Mouse (Mus musculus) lung, embryonic 16.5 days (tissue): ENCODE results near the gene Pfpl. TPM values are rescaled to one million over a fixed set of nuclear protein-coding genes. Genes with fewer than 3 reads are reported as not detected.

Experiments used
- ATAC-seq: fragments of 200-750 bp; cut with Nextera tagmentation; 2 replicates; pipeline ENCODE4 v1.8.0; 2017; ENCODE audit warnings: low read depth, mild to moderate bottlenecking, moderate library complexity
- H3K27ac ChIP-seq: fragments of 300-500 bp; sonication (generic); 2 replicates; pipeline ENCODE4 v1.5.1; 2014; ENCODE audit warnings: mild to moderate bottlenecking, control low read depth, low read length
- H3K27me3 ChIP-seq: fragments of 300-500 bp; sonication (generic); 2 replicates; pipeline ENCODE4 v1.6.1; 2014; ENCODE audit warnings: low read depth, low read length, mixed read lengths; ENCODE audit not compliant: control insufficient read depth, insufficient read depth
- H3K36me3 ChIP-seq: fragments of 300-500 bp; sonication (generic); 2 replicates; pipeline ENCODE4 v1.6.1; 2014; ENCODE audit warnings: low read length; ENCODE audit not compliant: control insufficient read depth, insufficient read depth
- H3K4me1 ChIP-seq: fragments of 300-500 bp; sonication (generic); replicated peaks from 2 replicates; pipeline ENCODE4 v1.6.1; 2014; ENCODE audit warnings: low read length, mixed read lengths; ENCODE audit not compliant: control insufficient read depth, insufficient read depth
- H3K4me2 ChIP-seq: fragments of 300-500 bp; sonication (generic); 2 replicates; pipeline ENCODE4 v1.6.1; 2014; ENCODE audit warnings: low read depth, low read length, control low read depth
- H3K4me3 ChIP-seq: fragments of 300-500 bp; sonication (generic); 2 replicates; pipeline ENCODE4 v1.5.1; 2014; ENCODE audit warnings: mild to moderate bottlenecking, low read length, control low read depth
- H3K9ac ChIP-seq: fragments of 300-500 bp; sonication (generic); 2 replicates; pipeline ENCODE4 v1.6.1; 2014; ENCODE audit warnings: low read length, control low read depth
- H3K9me3 ChIP-seq: fragments of 300-500 bp; sonication (generic); 2 replicates; pipeline ENCODE4 v1.6.1; 2016; ENCODE audit warnings: low read length; ENCODE audit not compliant: control insufficient read depth
- WGBS: fragments of 180-500 bp; shearing (Covaris S2); extraction: QIAGEN DNeasy Blood & Tissue Kit; methylation state at CpG from one replicate; pipeline ENCODE4 v1.1.7; 2014; 5-methylcytosine and 5-hydroxymethylcytosine counted together
- polyA plus RNA-seq: library from polyadenylated mRNA; unstranded; fragments of >200 nt; fragmentation: Nextera tagmentation; extraction: Ambion mirVana; gene quantifications from 2 replicates; pipeline ENCODE4 v1.2.1, GENCODE M21; 2015

Pfpl gene
- polyA plus RNA-seq, 1 experiment from 2014 or later = not detected

GRCm38 (mm10) chr19:12473201-12473641, 45.5 kb downstream of the Pfpl start:
- ATAC-seq = 0 out of 2 replicates have a peak, but pooled peaks have one; percentile 6
- no peak overlapping the region for H3K4me3 ChIP-seq
- peaks cover 47% of the 10 kb centered on the region for H3K4me1 ChIP-seq
- H3K36me3 ChIP-seq = peaks cover 16% of the 10 kb centered on the region
- H3K27me3 ChIP-seq = no peaks in the 10 kb centered on the region
- WGBS = 60% methylated on average over 4 of the region's 4 CpGs
- H3K9me3 ChIP-seq = no peaks in the 10 kb centered on the region
- no peak overlapping the region for H3K4me2 ChIP-seq
- H3K9ac ChIP-seq = no peak overlapping the region
- H3K27ac ChIP-seq = peak overlapping the region; percentile 84

GRCm38 (mm10) chr19:12473951-12474350, 46.2 kb downstream of the Pfpl start:
- no peak overlapping the region for H3K9ac ChIP-seq
- H3K27me3 ChIP-seq = no peaks in the 10 kb centered on the region
- H3K27ac ChIP-seq = peak overlapping the region; percentile 84
- H3K4me3 ChIP-seq = no peak overlapping the region
- peaks cover 47% of the 10 kb centered on the region for H3K4me1 ChIP-seq
- no peaks in the 10 kb centered on the region for H3K9me3 ChIP-seq
- H3K36me3 ChIP-seq = peaks cover 15% of the 10 kb centered on the region
- 57% methylated on average over 4 of the region's 4 CpGs for WGBS
- no peak for ATAC-seq
- H3K4me2 ChIP-seq = no peak overlapping the region

GRCm38 (mm10) chr19:12475380-12476250, 47.9 kb downstream of the Pfpl start:
- H3K4me2 ChIP-seq = peak overlapping the region; percentile 31; the same call in 1 of the 2 replicates

GRCm38 (mm10) chr19:12476721-12477270, 49.1 kb downstream of the Pfpl start:
- no peak overlapping the region for H3K4me2 ChIP-seq
- peaks cover 18% of the 10 kb centered on the region for H3K36me3 ChIP-seq
- H3K4me3 ChIP-seq = no peak overlapping the region
- H3K9me3 ChIP-seq = no peaks in the 10 kb centered on the region
- WGBS = 21% methylated on average over 5 of the region's 5 CpGs
- H3K4me1 ChIP-seq = peaks cover 43% of the 10 kb centered on the region
- H3K27ac ChIP-seq = peak overlapping the region; percentile 25; the same call in 1 of the 2 replicates
- ATAC-seq = no peak
- no peaks in the 10 kb centered on the region for H3K27me3 ChIP-seq
- H3K9ac ChIP-seq = no peak overlapping the region

More at GRCm38 (mm10) chr19:12475380-12476250, 47.9 kb downstream of the Pfpl start:
- Histone ChIP-seq H3K4me3 (peak overlapping the region; percentile 9; the same call in 1 of the 2 replicates), H3K4me1 (peaks cover 47% of the 10 kb centered on the region), H3K27ac (peak overlapping the region; percentile 96), H3K27me3 (no peaks in the 10 kb centered on the region), H3K36me3 (peaks cover 8% of the 10 kb centered on the region), H3K9me3 (no peaks in the 10 kb centered on the region), H3K9ac (peak overlapping the region; percentile 47; the same call in 1 of the 2 replicates)
- 35% methylated on average over 15 of the region's 15 CpGs for WGBS
- ATAC-seq = peak; percentile 95

- Histone ChIP-seq H3K9me3 (no peaks in the 10 kb centered on the region), H3K4me3 (no peak overlapping the region), H3K27me3 (no peaks in the 10 kb centered on the region), H3K4me2 (no peak overlapping the region), H3K4me1 (peaks cover 27% of the 10 kb centered on the region), H3K27ac (no peak overlapping the region), H3K9ac (no peak overlapping the region), H3K36me3 (peaks cover 24% of the 10 kb centered on the region)
- WGBS = 82% methylated on average over 6 of the region's 6 CpGs
- ATAC-seq = no peak
These were observed 50.7 kb downstream of the Pfpl start for GRCm38 (mm10) chr19:12478369-12478768.

Other genes with a start within 250 kb of the Pfpl start
- gene Olfr1431, start 227.3 kb upstream of the Pfpl start, polyA plus RNA-seq = not detected in 2 replicates
- not detected in 2 replicates for gene Olfr1432, start 195.3 kb upstream of the Pfpl start, polyA plus RNA-seq
- gene Olfr262, start 186.2 kb upstream of the Pfpl start, polyA plus RNA-seq = not detected in 2 replicates
- gene Olfr235, start 166.9 kb upstream of the Pfpl start, polyA plus RNA-seq = not detected in 2 replicates
- not detected in 2 replicates for gene Olfr1434, start 148.1 kb upstream of the Pfpl start, polyA plus RNA-seq
- not detected in 2 replicates for gene Olfr1436, start 128.8 kb upstream of the Pfpl start, polyA plus RNA-seq
- gene Olfr1437, start 102.8 kb upstream of the Pfpl start, polyA plus RNA-seq = not detected in 2 replicates
- not detected in 2 replicates for gene Olfr1438-ps1, start 92.0 kb upstream of the Pfpl start, polyA plus RNA-seq
- gene Olfr1440, start 40.6 kb upstream of the Pfpl start, polyA plus RNA-seq = not detected in 2 replicates
- gene Olfr1441, start 10.5 kb upstream of the Pfpl start, polyA plus RNA-seq = not detected in 2 replicates
- 0.79 and 0.88 TPM in 2 replicates for gene Mpeg1, start 32.9 kb downstream of the Pfpl start, polyA plus RNA-seq
- 16.0 and 16.5 TPM in 2 replicates for gene Dtx4, start 73.5 kb downstream of the Pfpl start, polyA plus RNA-seq
- gene Fam111a, start 117.8 kb downstream of the Pfpl start, polyA plus RNA-seq = 31.1 and 33.6 TPM in 2 replicates
- 0.09 and 0.29 TPM in 2 replicates for gene Gm4952, start 172.1 kb downstream of the Pfpl start, polyA plus RNA-seq
- not detected in 2 replicates for gene Glyat, start 205.4 kb downstream of the Pfpl start, polyA plus RNA-seq
- not detected in 2 replicates for gene Olfr1442, start 242.5 kb downstream of the Pfpl start, polyA plus RNA-seq